Mouse (Mus musculus) retina, adult 2 months (tissue): ENCODE measurements around the gene Prdm15.

Experiments used
- DNase-seq: peaks from one replicate; pipeline ENCODE4 v3.0.0-alpha.2; 2012; ENCODE audit warnings: low read depth, low spot score

Gene Prdm15

GRCm38 (mm10) chr16:97819532-97819931 is 32.1 kb downstream of the Prdm15 start:
- no peak for DNase-seq

- no peak for DNase-seq
Measured at GRCm38 (mm10) chr16:97817414-97817813, 34.2 kb downstream of the Prdm15 start.

- DNase-seq: no peak
Measured at GRCm38 (mm10) chr16:97815269-97815668, 36.4 kb downstream of the Prdm15 start.

GRCm38 (mm10) chr16:97814060-97814459 is 37.6 kb downstream of the Prdm15 start:
- DNase-seq: no peak

- no peak for DNase-seq
Measured at GRCm38 (mm10) chr16:97808881-97809280, 42.8 kb downstream of the Prdm15 start.

GRCm38 (mm10) chr16:97805646-97806045 is 46.0 kb downstream of the Prdm15 start:
- no peak for DNase-seq

- peak; percentile 50 for DNase-seq
Measured at GRCm38 (mm10) chr16:97804680-97805547, 46.7 kb downstream of the Prdm15 start.

- no peak for DNase-seq
Measured at GRCm38 (mm10) chr16:97797950-97798869, 53.4 kb downstream of the Prdm15 start.

- no peak for DNase-seq
Measured at GRCm38 (mm10) chr16:97797212-97797611, 54.4 kb downstream of the Prdm15 start.

- DNase-seq: no peak
Measured at GRCm38 (mm10) chr16:97794256-97794655, 57.4 kb downstream of the Prdm15 start.

GRCm38 (mm10) chr16:97783057-97783456 is 68.6 kb downstream of the Prdm15 start:
- no peak for DNase-seq

- DNase-seq: no peak
Measured at GRCm38 (mm10) chr16:97778353-97779025, 73.2 kb downstream of the Prdm15 start.

GRCm38 (mm10) chr16:97766501-97766900 is 85.1 kb downstream of the Prdm15 start:
- no peak for DNase-seq

GRCm38 (mm10) chr16:97764626-97765025 is 87.0 kb downstream of the Prdm15 start:
- DNase-seq: no peak

GRCm38 (mm10) chr16:97763990-97764340 is 87.7 kb downstream of the Prdm15 start:
- DNase-seq: no peak

GRCm38 (mm10) chr16:97763061-97763989 is 88.3 kb downstream of the Prdm15 start, which contains the start of gene Ripk4:
Gene Ripk4 (minus strand): TSS chr16:97763787.
- peak; percentile 28 for DNase-seq

GRCm38 (mm10) chr16:97761782-97762181 is 89.9 kb downstream of the Prdm15 start:
- DNase-seq: no peak

GRCm38 (mm10) chr16:97759681-97760080 is 92.0 kb downstream of the Prdm15 start:
- no peak for DNase-seq

- DNase-seq: no peak
Measured at GRCm38 (mm10) chr16:97758288-97758687, 93.4 kb downstream of the Prdm15 start.

GRCm38 (mm10) chr16:97756460-97756859 is 95.2 kb downstream of the Prdm15 start:
- DNase-seq: no peak
